Mouse (Mus musculus) lung, embryonic 16.5 days (tissue): ENCODE results near the gene Hipk2. TPM values are rescaled to one million over a fixed set of nuclear protein-coding genes. Genes with fewer than 3 reads are reported as not detected.

Experiments
- ATAC-seq: fragments of 200-750 bp; cut with Nextera tagmentation; 2 replicates; pipeline ENCODE4 v1.8.0; 2017; ENCODE audit warnings: low read depth, mild to moderate bottlenecking, moderate library complexity
- H3K27ac ChIP-seq: fragments of 300-500 bp; sonication (generic); 2 replicates; pipeline ENCODE4 v1.5.1; 2014; ENCODE audit warnings: mild to moderate bottlenecking, control low read depth, low read length
- H3K27me3 ChIP-seq: fragments of 300-500 bp; sonication (generic); 2 replicates; pipeline ENCODE4 v1.6.1; 2014; ENCODE audit warnings: low read depth, low read length, mixed read lengths; ENCODE audit not compliant: control insufficient read depth, insufficient read depth
- H3K36me3 ChIP-seq: fragments of 300-500 bp; sonication (generic); 2 replicates; pipeline ENCODE4 v1.6.1; 2014; ENCODE audit warnings: low read length; ENCODE audit not compliant: control insufficient read depth, insufficient read depth
- H3K4me1 ChIP-seq: fragments of 300-500 bp; sonication (generic); replicated peaks from 2 replicates; pipeline ENCODE4 v1.6.1; 2014; ENCODE audit warnings: low read length, mixed read lengths; ENCODE audit not compliant: control insufficient read depth, insufficient read depth
- H3K4me2 ChIP-seq: fragments of 300-500 bp; sonication (generic); 2 replicates; pipeline ENCODE4 v1.6.1; 2014; ENCODE audit warnings: low read depth, low read length, control low read depth
- H3K4me3 ChIP-seq: fragments of 300-500 bp; sonication (generic); 2 replicates; pipeline ENCODE4 v1.5.1; 2014; ENCODE audit warnings: mild to moderate bottlenecking, low read length, control low read depth
- H3K9ac ChIP-seq: fragments of 300-500 bp; sonication (generic); 2 replicates; pipeline ENCODE4 v1.6.1; 2014; ENCODE audit warnings: low read length, control low read depth
- H3K9me3 ChIP-seq: fragments of 300-500 bp; sonication (generic); 2 replicates; pipeline ENCODE4 v1.6.1; 2016; ENCODE audit warnings: low read length; ENCODE audit not compliant: control insufficient read depth
- WGBS: fragments of 180-500 bp; shearing (Covaris S2); extraction: QIAGEN DNeasy Blood & Tissue Kit; methylation state at CpG from one replicate; pipeline ENCODE4 v1.1.7; 2014; 5-methylcytosine and 5-hydroxymethylcytosine counted together
- polyA plus RNA-seq: library from polyadenylated mRNA; unstranded; fragments of >200 nt; fragmentation: Nextera tagmentation; extraction: Ambion mirVana; gene quantifications from 2 replicates; pipeline ENCODE4 v1.2.1, GENCODE M21; 2015

Hipk2 gene
- polyA plus RNA-seq, 1 experiment from 2014 or later = 19.8 TPM

- H3K9ac ChIP-seq = no peak overlapping the region
- H3K9me3 ChIP-seq = no peaks in the 10 kb centered on the region
- ATAC-seq = no peak
- no peaks in the 10 kb centered on the region for H3K36me3 ChIP-seq
- H3K27me3 ChIP-seq = peaks cover 6% of the 10 kb centered on the region
- no peaks in the 10 kb centered on the region for H3K4me1 ChIP-seq
- no peak overlapping the region for H3K4me3 ChIP-seq
- H3K27ac ChIP-seq = no peak overlapping the region
- H3K4me2 ChIP-seq = no peak overlapping the region
- 61% methylated on average over 6 of the region's 6 CpGs for WGBS
Observed at GRCm38 (mm10) chr6:38669580-38669979, 206.4 kb downstream of the Hipk2 start.

DNA sequence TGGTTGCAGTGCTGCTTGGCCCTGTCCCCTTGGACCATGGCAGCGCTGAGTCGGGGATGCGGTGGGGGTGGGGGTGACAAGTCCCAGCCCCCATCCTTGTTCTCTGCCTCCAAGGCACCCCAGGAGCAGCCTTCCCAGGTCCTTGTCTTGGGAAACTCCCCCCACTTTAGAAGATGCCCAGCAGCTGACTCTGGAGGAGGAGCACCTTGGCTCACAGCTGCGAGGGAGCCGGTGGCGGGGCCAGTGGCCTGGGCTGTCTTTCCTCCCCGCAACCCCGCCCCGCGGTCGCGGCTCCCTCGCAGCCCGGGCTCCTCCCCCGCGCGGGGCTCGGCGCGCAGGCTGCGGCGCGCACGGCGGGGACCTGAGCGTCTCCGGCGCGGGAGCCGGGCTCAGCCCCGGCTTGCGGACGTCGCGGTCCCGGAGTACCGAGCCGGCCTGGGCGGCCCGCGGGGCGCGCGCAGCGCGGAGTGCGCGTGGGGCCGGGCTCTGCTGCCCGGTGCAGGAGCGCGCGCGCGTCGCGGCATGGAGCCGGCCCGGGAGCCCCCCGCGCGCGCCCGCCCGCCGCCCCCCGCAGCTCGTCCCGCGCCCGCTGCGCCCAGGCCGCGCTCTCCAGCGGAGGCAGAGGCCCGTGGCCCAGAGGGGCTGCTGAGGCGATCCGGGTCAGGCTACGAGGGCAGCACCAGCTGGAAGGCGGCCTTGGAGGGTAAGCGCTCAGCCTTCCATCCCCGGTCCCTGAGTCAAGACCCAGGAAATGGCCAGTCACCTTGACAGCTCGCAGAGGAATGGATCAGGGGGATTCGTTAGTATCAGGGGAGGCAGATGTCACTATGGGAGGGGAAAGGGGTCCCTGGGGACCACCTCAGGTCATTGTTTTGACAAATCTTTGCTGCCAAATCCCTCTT is 213.0 kb downstream of the Hipk2 start, which contains the start of gene Clec2l:
Gene Clec2l, plus strand, starts transcription at position 356 of the 902 bp plus-strand sequence.
- H3K4me2 ChIP-seq = peak within 1 kb of the TSS; percentile 97
- H3K4me1 ChIP-seq = peaks cover 3% of the 10 kb centered on the region; the same call in 1 of the 2 replicates
- under 1% methylated on average over 41 of the region's 84 CpGs for WGBS
- no peak within 1 kb of the TSS for H3K27ac ChIP-seq
- peak within 1 kb of the TSS; percentile 59 for H3K9ac ChIP-seq
- no peaks in the 10 kb centered on the region for H3K36me3 ChIP-seq
- peaks cover 31% of the 10 kb centered on the region for H3K27me3 ChIP-seq
- H3K9me3 ChIP-seq = no peaks in the 10 kb centered on the region
- ATAC-seq = peak; percentile 78
- peak within 1 kb of the TSS; percentile 62 for H3K4me3 ChIP-seq

GRCm38 (mm10) chr6:38661626-38662025 is 214.3 kb downstream of the Hipk2 start:
- Histone ChIP-seq H3K36me3 (no peaks in the 10 kb centered on the region), H3K4me1 (peaks cover 3% of the 10 kb centered on the region; the same call in 1 of the 2 replicates), H3K27me3 (peaks cover 31% of the 10 kb centered on the region), H3K4me2 (no peak overlapping the region), H3K4me3 (no peak overlapping the region), H3K27ac (no peak overlapping the region), H3K9ac (no peak overlapping the region), H3K9me3 (no peaks in the 10 kb centered on the region)
- no peak for ATAC-seq
- WGBS = 67% methylated on average over 4 of the region's 4 CpGs

- 36% methylated on average over 14 of the region's 14 CpGs for WGBS
- no peaks in the 10 kb centered on the region for H3K36me3 ChIP-seq
- 0 out of 2 replicates have a peak, but pooled peaks have one; percentile 56 for ATAC-seq
Observed at GRCm38 (mm10) chr6:38650263-38650937, 225.6 kb downstream of the Hipk2 start.

DNA sequence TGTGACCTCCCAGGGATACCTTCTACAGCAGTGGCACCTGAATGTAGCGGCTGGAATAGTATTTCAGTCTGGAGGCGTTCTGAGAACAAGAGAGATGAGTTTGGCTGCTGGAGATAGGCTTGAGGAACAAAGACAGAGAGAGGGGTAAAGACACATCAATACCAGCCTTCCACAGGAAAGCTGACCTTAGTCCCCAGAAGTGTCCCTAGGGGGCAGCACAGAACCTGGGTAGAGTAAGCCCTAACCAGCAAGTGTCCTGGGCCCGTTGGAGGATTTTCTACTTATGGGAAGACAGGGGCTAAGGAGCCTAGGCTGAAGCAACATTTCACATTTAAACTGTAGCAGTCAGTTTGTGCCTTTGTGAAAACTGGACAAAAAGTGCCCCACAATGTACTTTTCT is 226.4 kb downstream of the Hipk2 start:
- Histone ChIP-seq H3K4me3 (no peak overlapping the region), H3K9me3 (peaks cover 5% of the 10 kb centered on the region; the same call in 1 of the 2 replicates), H3K4me1 (no peaks in the 10 kb centered on the region), H3K27me3 (no peaks in the 10 kb centered on the region), H3K27ac (no peak overlapping the region), H3K36me3 (no peaks in the 10 kb centered on the region), H3K9ac (no peak overlapping the region), H3K4me2 (no peak overlapping the region)
- no peak for ATAC-seq
- WGBS = 66% methylated on average over 3 of the region's 3 CpGs

More at GRCm38 (mm10) chr6:38650263-38650937, 225.6 kb downstream of the Hipk2 start:
- Histone ChIP-seq H3K4me2 (no peak overlapping the region), H3K4me1 (no peaks in the 10 kb centered on the region), H3K4me3 (no peak overlapping the region), H3K9me3 (peaks cover 5% of the 10 kb centered on the region; the same call in 1 of the 2 replicates), H3K27me3 (no peaks in the 10 kb centered on the region), H3K27ac (no peak overlapping the region), H3K9ac (no peak overlapping the region)

Other genes with a start within 250 kb of the Hipk2 start
- 0.09 and 0.15 TPM in 2 replicates for gene Klrg2, start 238.9 kb downstream of the Hipk2 start, polyA plus RNA-seq
- gene Clec2l, start 213.1 kb downstream of the Hipk2 start, polyA plus RNA-seq = 0.51 and 0.68 TPM in 2 replicates
- gene Tbxas1, start 761 bp downstream of the Hipk2 start, polyA plus RNA-seq = 3.9 and 4.1 TPM in 2 replicates
- gene Parp12, start 242.2 kb upstream of the Hipk2 start, polyA plus RNA-seq = 9.5 and 10.2 TPM in 2 replicates